Mouse (Mus musculus) intestine, postnatal 0 days (tissue): Measurements from ENCODE around the gene Sipa1l1. TPM values are rescaled to one million over a fixed set of nuclear protein-coding genes. Genes with fewer than 3 reads are reported as not detected.

Experiments used
- ATAC-seq: fragments of 200-750 bp; cut with Nextera tagmentation; 2 replicates; pipeline ENCODE4 v1.8.0; 2017; ENCODE audit warnings: mild to moderate bottlenecking, moderate TSS enrichment, moderate library complexity
- H3K27ac ChIP-seq: fragments of 300-500 bp; sonication (generic); 2 replicates; pipeline ENCODE4 v1.5.1; 2014; ENCODE audit warnings: mild to moderate bottlenecking, low read depth, low read length, moderate library complexity
- H3K27me3 ChIP-seq: fragments of 300-500 bp; sonication (generic); replicated peaks from 2 replicates; pipeline ENCODE4 v1.6.1; 2014; ENCODE audit warnings: low read length, mixed read lengths; ENCODE audit not compliant: control insufficient read depth, insufficient read depth
- H3K36me3 ChIP-seq: fragments of 300-500 bp; sonication (generic); 2 replicates; pipeline ENCODE4 v1.6.1; 2014; ENCODE audit warnings: mild to moderate bottlenecking, moderate library complexity; ENCODE audit not compliant: control insufficient read depth, insufficient read depth
- H3K4me1 ChIP-seq: fragments of 300-500 bp; sonication (generic); replicated peaks from 2 replicates; pipeline ENCODE4 v1.6.1; 2014; ENCODE audit warnings: antibody characterized with exemption, low read length, mixed read lengths; ENCODE audit not compliant: control insufficient read depth, insufficient read depth
- H3K4me2 ChIP-seq: fragments of 300-500 bp; sonication (generic); replicated peaks from 2 replicates; pipeline ENCODE4 v1.6.1; 2014; ENCODE audit warnings: low read depth, mild to moderate bottlenecking, moderate library complexity
- H3K4me3 ChIP-seq: fragments of 300-500 bp; sonication (generic); 2 replicates; pipeline ENCODE4 v1.5.1; 2014; ENCODE audit warnings: low read depth, low read length
- H3K9ac ChIP-seq: fragments of 300-500 bp; sonication (generic); 2 replicates; pipeline ENCODE4 v1.6.1; 2014; ENCODE audit warnings: mild to moderate bottlenecking, low read depth, low read length
- H3K9me3 ChIP-seq: fragments of 300-500 bp; sonication (generic); 2 replicates; pipeline ENCODE4 v1.6.1; 2016; ENCODE audit warnings: mixed run types; ENCODE audit not compliant: control insufficient read depth
- CTCF ChIP-seq: sonication (generic); IDR thresholded peaks from 2 replicates; pipeline ENCODE4 v1.5.1; 2016; ENCODE audit warnings: low read depth, mild to moderate bottlenecking, control low read depth, antibody characterized with exemption, moderate library complexity
- WGBS: fragments of 180-500 bp; shearing (Covaris S2); extraction: QIAGEN DNeasy Blood & Tissue Kit; methylation state at CpG from one replicate; pipeline ENCODE4 v1.1.7; 2014; 5-methylcytosine and 5-hydroxymethylcytosine counted together
- polyA plus RNA-seq: library from polyadenylated mRNA; unstranded; fragments of >200 nt; fragmentation: Nextera tagmentation; extraction: Ambion mirVana; gene quantifications from 2 replicates; pipeline ENCODE4 v1.2.1, GENCODE M21; 2015

The Sipa1l1 gene
- polyA plus RNA-seq, 1 experiment from 2014 or later, result 10.2 TPM

GRCm38 (mm10) chr12:82341696-82342095, 172.6 kb downstream of the Sipa1l1 start:
- WGBS, result 95% methylated on average over 9 of the region's 9 CpGs
- Histone ChIP-seq H3K36me3 (peaks cover 8% of the 10 kb centered on the region; the same call in 1 of the 2 replicates), H3K4me3 (no peak overlapping the region), H3K9me3 (no peaks in the 10 kb centered on the region), H3K27ac (no peak overlapping the region), H3K27me3 (no peaks in the 10 kb centered on the region), H3K4me2 (no peak overlapping the region), H3K9ac (no peak overlapping the region), H3K4me1 (no peaks in the 10 kb centered on the region)
- no peak for TF ChIP-seq CTCF
- no peak for ATAC-seq

DNA sequence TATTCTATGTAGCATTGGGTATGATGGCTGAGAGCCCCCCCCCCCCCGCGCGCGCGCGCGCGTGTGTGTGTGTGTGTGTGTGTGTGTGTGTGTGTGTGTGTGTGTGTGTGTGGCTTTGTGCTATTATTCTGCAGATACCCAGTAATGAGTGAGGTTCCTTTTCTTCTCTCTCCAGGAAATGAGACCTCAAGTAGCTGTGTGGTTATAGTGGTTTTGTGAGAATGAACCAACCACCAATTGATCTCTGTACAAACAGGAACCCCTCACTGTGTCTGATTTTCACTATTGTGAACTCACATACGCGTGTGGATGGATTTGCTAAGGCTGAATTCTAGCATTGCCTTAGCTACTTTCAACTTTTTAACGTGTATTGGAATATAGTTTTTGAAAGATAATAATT, 181.0 kb downstream of the Sipa1l1 start:
- Histone ChIP-seq H3K9me3 (no peaks in the 10 kb centered on the region), H3K4me3 (no peak overlapping the region), H3K27ac (no peak overlapping the region), H3K27me3 (no peaks in the 10 kb centered on the region), H3K4me1 (0 out of 2 replicates have a peak, but pooled peaks cover under 1% of the 10 kb centered on the region), H3K4me2 (no peak overlapping the region), H3K36me3 (no peaks in the 10 kb centered on the region), H3K9ac (no peak overlapping the region)
- WGBS, result 96% methylated on average over 11 of the region's 11 CpGs
- no peak for ATAC-seq
- no peak for TF ChIP-seq CTCF

DNA sequence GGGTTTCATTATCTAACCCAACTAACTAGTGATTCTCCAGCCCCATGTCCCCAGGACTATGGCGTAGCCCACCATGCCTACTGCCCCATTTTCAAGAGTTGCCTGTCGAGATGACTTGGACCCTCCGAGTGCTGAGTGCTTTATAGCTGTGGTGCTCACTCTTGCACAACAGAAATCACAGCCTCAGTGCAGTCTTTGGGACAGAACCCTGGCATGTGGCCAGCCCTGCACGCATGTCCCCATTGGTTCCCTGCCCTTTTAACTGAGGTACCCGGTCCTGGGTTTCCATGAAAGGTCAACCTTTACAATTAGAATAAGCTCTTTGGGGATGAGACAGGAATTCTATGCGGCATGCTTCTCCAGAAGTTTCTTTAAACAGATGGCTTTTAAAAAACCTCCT, 181.8 kb downstream of the Sipa1l1 start:
- Histone ChIP-seq H3K4me1 (0 out of 2 replicates have a peak, but pooled peaks cover 4% of the 10 kb centered on the region), H3K27me3 (no peaks in the 10 kb centered on the region), H3K4me3 (no peak overlapping the region), H3K36me3 (no peaks in the 10 kb centered on the region), H3K9ac (no peak overlapping the region), H3K4me2 (no peak overlapping the region), H3K27ac (no peak overlapping the region), H3K9me3 (no peaks in the 10 kb centered on the region)
- no peak for TF ChIP-seq CTCF
- ATAC-seq, result no peak
- WGBS, result 63% methylated on average over 6 of the region's 6 CpGs

- Histone ChIP-seq H3K36me3 (0 out of 2 replicates have a peak, but pooled peaks cover under 1% of the 10 kb centered on the region), H3K27me3 (no peaks in the 10 kb centered on the region), H3K27ac (no peak overlapping the region), H3K4me3 (no peak overlapping the region), H3K4me2 (no peak overlapping the region), H3K9me3 (no peaks in the 10 kb centered on the region), H3K9ac (no peak overlapping the region), H3K4me1 (0 out of 2 replicates have a peak, but pooled peaks cover 4% of the 10 kb centered on the region)
- 35% methylated on average over 2 of the region's 2 CpGs for WGBS
- no peak for ATAC-seq
- TF ChIP-seq CTCF, result no peak
Observed at GRCm38 (mm10) chr12:82353660-82354059, 184.5 kb downstream of the Sipa1l1 start.

DNA sequence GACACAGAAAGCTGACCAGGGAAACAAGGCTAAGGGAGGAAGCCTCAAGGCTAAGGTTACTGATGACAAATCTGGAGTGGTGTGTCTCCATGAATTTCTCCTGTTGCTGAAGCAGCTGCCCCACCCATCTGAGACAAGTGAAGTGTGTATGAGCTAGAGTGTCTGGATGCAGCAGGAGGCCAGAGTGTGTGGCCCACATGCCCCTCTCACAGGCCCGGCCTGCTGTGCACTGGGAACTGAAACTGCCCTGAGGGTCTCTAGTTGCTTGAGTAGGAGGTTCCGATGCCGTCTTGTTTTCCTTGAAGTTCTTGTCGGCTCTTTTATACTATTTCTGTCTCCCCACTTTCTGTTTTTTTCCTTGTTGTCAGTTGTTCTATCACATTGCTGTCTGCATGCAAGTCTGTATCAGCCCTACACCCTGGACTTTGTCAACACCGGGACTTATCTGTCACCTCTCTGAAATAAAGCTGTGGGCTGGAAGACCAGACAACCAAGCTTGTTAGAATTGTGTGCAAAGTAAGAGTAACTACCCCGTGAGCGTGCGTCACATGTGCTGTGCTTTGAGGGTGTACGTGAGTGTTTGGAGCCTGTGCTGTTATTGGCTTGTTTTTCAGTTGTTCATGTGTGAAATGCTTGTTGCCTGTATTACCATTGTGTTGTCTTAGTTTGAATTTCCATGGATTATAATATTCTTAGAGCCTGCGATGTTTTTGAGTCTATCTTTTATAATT, 186.5 kb downstream of the Sipa1l1 start:
- 0 out of 2 replicates have a peak, but pooled peaks cover 3% of the 10 kb centered on the region for H3K36me3 ChIP-seq
- no peak overlapping the region for H3K4me3 ChIP-seq
- peak; percentile 33; the same call in 1 of the 2 replicates for ATAC-seq
- TF ChIP-seq CTCF, result no peak
- no peak overlapping the region for H3K9ac ChIP-seq
- no peaks in the 10 kb centered on the region for H3K9me3 ChIP-seq
- 0 out of 2 replicates have a peak overlapping the region, but pooled peaks have one; percentile 35 for H3K27ac ChIP-seq
- 62% methylated on average over 10 of the region's 10 CpGs for WGBS
- no peaks in the 10 kb centered on the region for H3K27me3 ChIP-seq
- no peak overlapping the region for H3K4me2 ChIP-seq
- H3K4me1 ChIP-seq, result 0 out of 2 replicates have a peak, but pooled peaks cover 4% of the 10 kb centered on the region

GRCm38 (mm10) chr12:82356476-82356875, 187.4 kb downstream of the Sipa1l1 start:
- no peak overlapping the region for H3K27ac ChIP-seq
- no peak for ATAC-seq
- WGBS, result 56% methylated on average over 2 of the region's 2 CpGs

More at GRCm38 (mm10) chr12:82356476-82356875, 187.4 kb downstream of the Sipa1l1 start:
- Histone ChIP-seq H3K9ac (no peak overlapping the region), H3K4me2 (no peak overlapping the region), H3K36me3 (0 out of 2 replicates have a peak, but pooled peaks cover 3% of the 10 kb centered on the region), H3K27me3 (no peaks in the 10 kb centered on the region), H3K4me1 (0 out of 2 replicates have a peak, but pooled peaks cover 4% of the 10 kb centered on the region), H3K4me3 (no peak overlapping the region), H3K9me3 (no peaks in the 10 kb centered on the region)
- TF ChIP-seq CTCF, result no peak
